Mouse (Mus musculus): Measurements from ENCODE around the gene Pxdc1. TPM values are rescaled to one million over a fixed set of nuclear protein-coding genes. Genes with fewer than 3 reads are reported as not detected.

The Pxdc1 gene
- polyA plus RNA-seq, 1 experiment, result 13.8 TPM

- no peak for TF ChIP-seq CEBPB (IDR thresholded peaks at IDR 0.05; ENCODE audit: insufficient read depth, poor library complexity, severe bottlenecking)
- no peak for TF ChIP-seq TCF12 (IDR thresholded peaks at IDR 0.05; ENCODE audit: insufficient read depth, poor library complexity, severe bottlenecking)
- no peak for TF ChIP-seq REST (IDR thresholded peaks at IDR 0.05; ENCODE audit: insufficient read depth, insufficient read length)
- TF ChIP-seq MYOD1 (IDR thresholded peaks at IDR 0.05; ENCODE audit: control insufficient read depth in 1 of 3, insufficient read length in 2 of 3, low read depth in 2 of 3), result no peak
- TF ChIP-seq MAX (IDR thresholded peaks at IDR 0.05; ENCODE audit: low read depth), result no peak
- TF ChIP-seq TCF3 (IDR thresholded peaks at IDR 0.05; ENCODE audit: insufficient read length, low read depth), result no peak
- no peak for TF ChIP-seq POLR2A (IDR thresholded peaks at IDR 0.05; ENCODE audit: insufficient read length, low read depth)
- no peak for TF ChIP-seq SRF (IDR thresholded peaks at IDR 0.05; ENCODE audit: control insufficient read depth, insufficient read length, low read depth)
- no peak for TF ChIP-seq MYOG (IDR thresholded peaks at IDR 0.05; ENCODE audit: control insufficient read depth in 1 of 3, insufficient read depth in 1 of 3, insufficient read length in 2 of 3, low read depth in 2 of 3)
- TF ChIP-seq USF1 (IDR thresholded peaks at IDR 0.05; ENCODE audit: low read depth), result no peak
- no peak for TF ChIP-seq POLR2AphosphoS2 (IDR thresholded peaks at IDR 0.05; ENCODE audit: insufficient read length, low read depth)
- no peak overlapping the region for H3K4me2 ChIP-seq (ENCODE audit: low read depth)
- H3K4me3 ChIP-seq, result no peak overlapping the region
- no peaks in the 10 kb centered on the region for H3K27me3 ChIP-seq (ENCODE audit: control insufficient read depth, insufficient read depth, insufficient read length)
- no peaks in the 10 kb centered on the region for H3K79me2 ChIP-seq (ENCODE audit: control insufficient read depth, insufficient read depth)
- H3K36me3 ChIP-seq (ENCODE audit: control insufficient read depth, insufficient read depth), result no peaks in the 10 kb centered on the region
- H3ac ChIP-seq (ENCODE audit: control insufficient read depth, insufficient read length), result no peak overlapping the region
Observed at GRCm38 (mm10) chr13:34667197-34667596, 13.9 kb upstream of the Pxdc1 start.

DNA sequence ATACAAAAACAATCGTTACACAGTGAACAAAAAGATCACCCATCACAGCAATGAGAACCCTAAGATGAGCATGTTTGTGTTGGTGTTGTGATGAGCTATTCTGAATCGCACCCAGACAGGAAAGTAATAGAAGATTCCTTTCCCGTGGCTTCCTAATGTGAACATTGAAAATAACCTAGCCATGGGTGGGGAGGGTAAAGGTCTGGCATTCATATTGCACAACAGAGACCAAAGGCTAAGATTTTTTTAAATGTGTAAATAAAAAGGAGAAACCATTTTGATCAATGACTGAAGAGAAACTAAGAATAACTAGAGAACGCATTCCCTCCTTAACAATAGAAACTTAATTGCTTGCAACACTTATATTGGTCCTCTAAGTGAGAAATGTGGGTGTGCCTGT, 11.8 kb upstream of the Pxdc1 start:
- H3K36me3 ChIP-seq (ENCODE audit: control insufficient read depth, insufficient read depth), result no peaks in the 10 kb centered on the region
- TF ChIP-seq TCF12 (IDR thresholded peaks at IDR 0.05; ENCODE audit: insufficient read depth, poor library complexity, severe bottlenecking) (no peak), MAX (IDR thresholded peaks at IDR 0.05; ENCODE audit: low read depth) (no peak), USF1 (IDR thresholded peaks at IDR 0.05; ENCODE audit: low read depth) (no peak)

GRCm38 (mm10) chr13:34663762-34664161, 10.5 kb upstream of the Pxdc1 start:
- Histone ChIP-seq H3K27me3 (ENCODE audit: control insufficient read depth, insufficient read depth, insufficient read length) (no peaks in the 10 kb centered on the region), H3K4me2 (ENCODE audit: low read depth) (no peak overlapping the region), H3ac (ENCODE audit: control insufficient read depth, insufficient read length) (no peak overlapping the region), H3K4me3 (no peak overlapping the region), H3K79me2 (ENCODE audit: control insufficient read depth, insufficient read depth) (no peaks in the 10 kb centered on the region), H3K36me3 (ENCODE audit: control insufficient read depth, insufficient read depth) (no peaks in the 10 kb centered on the region)
- TF ChIP-seq SRF (IDR thresholded peaks at IDR 0.05; ENCODE audit: control insufficient read depth, insufficient read length, low read depth) (no peak), MYOG (IDR thresholded peaks at IDR 0.05; ENCODE audit: control insufficient read depth in 1 of 3, insufficient read depth in 1 of 3, insufficient read length in 2 of 3, low read depth in 2 of 3) (no peak)

More for the DNA sequence above, 11.8 kb upstream of the Pxdc1 start:
- H3K4me2 ChIP-seq (ENCODE audit: low read depth), result no peak overlapping the region
- no peak overlapping the region for H3K4me3 ChIP-seq
- H3ac ChIP-seq (ENCODE audit: control insufficient read depth, insufficient read length), result no peak overlapping the region
- no peaks in the 10 kb centered on the region for H3K27me3 ChIP-seq (ENCODE audit: control insufficient read depth, insufficient read depth, insufficient read length)
- no peaks in the 10 kb centered on the region for H3K79me2 ChIP-seq (ENCODE audit: control insufficient read depth, insufficient read depth)

- Histone ChIP-seq H3K4me3 (no peak overlapping the region), H3K27me3 (ENCODE audit: control insufficient read depth, insufficient read depth, insufficient read length) (no peaks in the 10 kb centered on the region), H3K79me2 (ENCODE audit: control insufficient read depth, insufficient read depth) (no peaks in the 10 kb centered on the region), H3K4me2 (ENCODE audit: low read depth) (peak overlapping the region; percentile 16), H3K36me3 (ENCODE audit: control insufficient read depth, insufficient read depth) (no peaks in the 10 kb centered on the region), H3ac (ENCODE audit: control insufficient read depth, insufficient read length) (no peak overlapping the region)
- TF ChIP-seq POLR2A (IDR thresholded peaks at IDR 0.05; ENCODE audit: insufficient read length, low read depth) (no peak), USF1 (IDR thresholded peaks at IDR 0.05; ENCODE audit: low read depth) (no peak), TCF3 (IDR thresholded peaks at IDR 0.05; ENCODE audit: insufficient read length, low read depth) (no peak), TCF12 (IDR thresholded peaks at IDR 0.05; ENCODE audit: insufficient read depth, poor library complexity, severe bottlenecking) (no peak), E2F4 (IDR thresholded peaks at IDR 0.05; ENCODE audit: insufficient read depth) (no peak), POLR2AphosphoS2 (IDR thresholded peaks at IDR 0.05; ENCODE audit: insufficient read length, low read depth) (no peak), SRF (IDR thresholded peaks at IDR 0.05; ENCODE audit: control insufficient read depth, insufficient read length, low read depth) (no peak)
Observed at GRCm38 (mm10) chr13:34659507-34659906, 6.2 kb upstream of the Pxdc1 start.

GRCm38 (mm10) chr13:34656351-34656750, 3.1 kb upstream of the Pxdc1 start:
- Histone ChIP-seq H3K4me2 (ENCODE audit: low read depth) (no peak overlapping the region), H3K79me2 (ENCODE audit: control insufficient read depth, insufficient read depth) (peaks cover 4% of the 10 kb centered on the region), H3K36me3 (ENCODE audit: control insufficient read depth, insufficient read depth) (no peaks in the 10 kb centered on the region), H3K27me3 (ENCODE audit: control insufficient read depth, insufficient read depth, insufficient read length) (no peaks in the 10 kb centered on the region), H3ac (ENCODE audit: control insufficient read depth, insufficient read length) (no peak overlapping the region), H3K4me3 (no peak overlapping the region)
- no peak for TF ChIP-seq TCF3 (IDR thresholded peaks at IDR 0.05; ENCODE audit: insufficient read length, low read depth)
- no peak for TF ChIP-seq USF1 (IDR thresholded peaks at IDR 0.05; ENCODE audit: low read depth)
- no peak for TF ChIP-seq E2F4 (IDR thresholded peaks at IDR 0.05; ENCODE audit: insufficient read depth)
- TF ChIP-seq REST (IDR thresholded peaks at IDR 0.05; ENCODE audit: insufficient read depth, insufficient read length), result no peak
- no peak for TF ChIP-seq CEBPB (IDR thresholded peaks at IDR 0.05; ENCODE audit: insufficient read depth, poor library complexity, severe bottlenecking)
- TF ChIP-seq POLR2A (IDR thresholded peaks at IDR 0.05; ENCODE audit: insufficient read length, low read depth), result no peak
- no peak for TF ChIP-seq MAX (IDR thresholded peaks at IDR 0.05; ENCODE audit: low read depth)
